In genomic region chr2:71627097-71627755, GRCm38 (mm10) we compare ENCODE assay signal across 9 mouse cellular contexts.
DNase-seq lines count a peak whose midpoint lies in the region; ATAC-seq lines count a peak whose summit lies in the region.
"Had no signal": no experiment of that assay in that cellular context is flagged by ENCODE, and none has a peak within 500 bp of the region (broad histone marks: within the 10 kb centered on the region; RNA-seq: fewer than 3 reads in every experiment).

No protein-coding gene starts in this region.

- no peak overlapping the region for H3K4me3 ChIP-seq in intestine, embryonic 14.5 days (ENCODE audit: low read depth, low read length)
- H3K4me3 ChIP-seq in intestine, embryonic 15.5 days (replicated peaks): no peak overlapping the region
- no peak overlapping the region for H3K4me3 ChIP-seq in hindbrain, embryonic 14.5 days (replicated peaks; ENCODE audit: low read length)
- H3K4me3 ChIP-seq in midbrain, embryonic 16.5 days (ENCODE audit: low read depth, low read length): no peak overlapping the region
- H3K4me3 ChIP-seq: limb, embryonic 13.5 days had no signal

- no peak overlapping the region for H3K9ac ChIP-seq in intestine, embryonic 14.5 days (ENCODE audit: low read length)
- no peak overlapping the region for H3K9ac ChIP-seq in intestine, embryonic 15.5 days
- H3K9ac ChIP-seq in hindbrain, embryonic 14.5 days: no peak overlapping the region
- peak overlapping the region; percentile 36; the same call in 1 of the 2 replicates for H3K9ac ChIP-seq in midbrain, embryonic 16.5 days (ENCODE audit: low read depth, low read length)
- H3K9ac ChIP-seq: limb, embryonic 13.5 days had no signal

- peak; percentile 63 for DNase-seq in intestine, embryonic 14.5 days (ENCODE audit: low spot score)
- DNase-seq in hindbrain, embryonic 14.5 days (ENCODE audit: low spot score): peak; percentile 55
- DNase-seq in spleen, postnatal 10 days (ENCODE audit: low spot score in 2 of 2): no peak
- no peak for DNase-seq in adrenal gland, adult 2 months
- DNase-seq in gastrocnemius, postnatal 36 days: no peak

- no peaks in the 10 kb centered on the region for H3K36me3 ChIP-seq in intestine, embryonic 14.5 days (ENCODE audit: control insufficient read depth, insufficient read depth, low read length)
- no peaks in the 10 kb centered on the region for H3K36me3 ChIP-seq in intestine, embryonic 15.5 days
- H3K36me3 ChIP-seq in hindbrain, embryonic 14.5 days (replicated peaks; ENCODE audit: control insufficient read depth, insufficient read depth): no peaks in the 10 kb centered on the region
- H3K36me3 ChIP-seq in midbrain, embryonic 16.5 days (ENCODE audit: control insufficient read depth, insufficient read depth, low read length): no peaks in the 10 kb centered on the region
- H3K36me3 ChIP-seq: limb, embryonic 13.5 days had no signal

- H3K4me1 ChIP-seq in intestine, embryonic 14.5 days (replicated peaks; ENCODE audit: control insufficient read depth, insufficient read depth, low read length): peaks cover 13% of the 10 kb centered on the region
- peaks cover 21% of the 10 kb centered on the region for H3K4me1 ChIP-seq in intestine, embryonic 15.5 days (replicated peaks)
- H3K4me1 ChIP-seq in hindbrain, embryonic 14.5 days (replicated peaks; ENCODE audit: control insufficient read depth, insufficient read depth, low read length): peaks cover 53% of the 10 kb centered on the region
- H3K4me1 ChIP-seq in midbrain, embryonic 16.5 days (ENCODE audit: control insufficient read depth, insufficient read depth, low read length): peaks cover 33% of the 10 kb centered on the region

- no peak for ATAC-seq in intestine, embryonic 14.5 days (replicated peaks; ENCODE audit: low FRiP score, low TSS enrichment, low read depth)
- ATAC-seq in intestine, embryonic 15.5 days: no peak
- ATAC-seq in common myeloid progenitor, adult 5-6 weeks (replicated peaks; ENCODE audit: low read depth, poor library complexity, severe bottlenecking): peak; percentile 61
- peak; percentile 63 for ATAC-seq in hindbrain, embryonic 14.5 days (ENCODE audit: low FRiP score)
- ATAC-seq in midbrain, embryonic 16.5 days: peak; percentile 70

- no peaks in the 10 kb centered on the region for H3K9me3 ChIP-seq in intestine, embryonic 14.5 days (ENCODE audit: control insufficient read depth, low read length)
- no peaks in the 10 kb centered on the region for H3K9me3 ChIP-seq in intestine, embryonic 15.5 days
- no peaks in the 10 kb centered on the region for H3K9me3 ChIP-seq in hindbrain, embryonic 14.5 days (ENCODE audit: control insufficient read depth, low read length)
- no peaks in the 10 kb centered on the region for H3K9me3 ChIP-seq in midbrain, embryonic 16.5 days (replicated peaks; ENCODE audit: control insufficient read depth, low read length, poor library complexity, severe bottlenecking)
- H3K9me3 ChIP-seq: limb, embryonic 13.5 days had no signal

- H3K27ac ChIP-seq in intestine, embryonic 14.5 days (ENCODE audit: low read depth): no peak overlapping the region
- no peak overlapping the region for H3K27ac ChIP-seq in intestine, embryonic 15.5 days
- H3K27ac ChIP-seq in hindbrain, embryonic 14.5 days: peak overlapping the region; percentile 9
- H3K27ac ChIP-seq in midbrain, embryonic 16.5 days (ENCODE audit: low read length): peak overlapping the region; percentile 70
- H3K27ac ChIP-seq: limb, embryonic 13.5 days had no signal

- 19% methylated on average over 14 of the region's 14 CpGs for WGBS in intestine, embryonic 14.5 days
- WGBS in intestine, embryonic 15.5 days: 20% methylated on average over 14 of the region's 14 CpGs
- 24% methylated on average over 14 of the region's 14 CpGs for WGBS in hindbrain, embryonic 14.5 days
- WGBS in midbrain, embryonic 16.5 days: 25% methylated on average over 14 of the region's 14 CpGs

- H3K4me2 ChIP-seq in intestine, embryonic 14.5 days (ENCODE audit: low read length): no peak overlapping the region
- H3K4me2 ChIP-seq in intestine, embryonic 15.5 days (replicated peaks): no peak overlapping the region
- H3K4me2 ChIP-seq in hindbrain, embryonic 14.5 days (replicated peaks): peak overlapping the region; percentile 15; the same call in 1 of the 2 replicates
- H3K4me2 ChIP-seq in midbrain, embryonic 16.5 days (ENCODE audit: low read length): peak overlapping the region; percentile 40
- H3K4me2 ChIP-seq: limb, embryonic 13.5 days had no signal

- intact Hi-C loops in gastrocnemius, postnatal 36 days (cut with DNase I): no loop called here

- H3K27me3 ChIP-seq in intestine, embryonic 14.5 days (replicated peaks; ENCODE audit: control insufficient read depth, insufficient read depth, low read length): no peaks in the 10 kb centered on the region
- H3K27me3 ChIP-seq in intestine, embryonic 15.5 days (replicated peaks): no peaks in the 10 kb centered on the region
- no peaks in the 10 kb centered on the region for H3K27me3 ChIP-seq in hindbrain, embryonic 14.5 days (ENCODE audit: control insufficient read depth, insufficient read depth, low read length)
- H3K27me3 ChIP-seq in midbrain, embryonic 16.5 days (ENCODE audit: control insufficient read depth, insufficient read depth, low read depth, low read length): no peaks in the 10 kb centered on the region

Comparison
In these comparisons a context has a peak if more than half of its experiments do, and no peak if none do; other contexts are left out.
1. ATAC-seq: peak in common myeloid progenitor, adult 5-6 weeks (single experiment), hindbrain, embryonic 14.5 days (single experiment) and midbrain, embryonic 16.5 days (single experiment); none in intestine, embryonic 14.5 days (single experiment) and intestine, embryonic 15.5 days (single experiment).
2. DNase-seq: peak in intestine, embryonic 14.5 days (single experiment) and hindbrain, embryonic 14.5 days (single experiment); none in spleen, postnatal 10 days (0 of 2), adrenal gland, adult 2 months (single experiment) and gastrocnemius, postnatal 36 days (0 of 2).
3. H3K27ac ChIP-seq: peak in hindbrain, embryonic 14.5 days (single experiment) and midbrain, embryonic 16.5 days (single experiment); none in intestine, embryonic 14.5 days (single experiment) and intestine, embryonic 15.5 days (single experiment).
4. H3K4me2 ChIP-seq: peak in hindbrain, embryonic 14.5 days (single experiment) and midbrain, embryonic 16.5 days (single experiment); none in intestine, embryonic 14.5 days (single experiment) and intestine, embryonic 15.5 days (single experiment).